Mouse (Mus musculus): ENCODE measurements around the gene Olfr742.

Olfr742 gene

DNA sequence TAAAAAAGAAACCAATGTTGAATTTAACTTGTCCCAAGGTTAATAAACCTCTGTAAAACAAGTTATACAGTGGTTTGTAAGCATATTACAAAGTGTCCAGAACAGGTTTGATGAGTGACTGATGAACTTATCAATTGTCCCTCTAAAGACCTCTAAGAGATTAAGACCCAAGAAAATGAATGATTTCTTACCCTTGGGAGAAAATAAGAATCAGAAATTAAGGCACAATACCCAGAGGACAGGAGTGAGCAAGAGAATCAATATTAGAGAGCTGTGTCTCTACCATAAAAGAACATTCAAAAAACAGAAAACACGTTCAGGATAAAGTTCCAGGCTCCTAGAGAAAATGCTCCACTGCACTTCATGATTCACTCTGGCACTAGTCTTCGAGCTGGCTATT, at the start of gene Olfr742:
Gene Olfr742 (plus strand): TSS at position 301 of the 400 bp plus-strand sequence.
- no peak for DNase-seq (ENCODE audit: low spot score)

DNA sequence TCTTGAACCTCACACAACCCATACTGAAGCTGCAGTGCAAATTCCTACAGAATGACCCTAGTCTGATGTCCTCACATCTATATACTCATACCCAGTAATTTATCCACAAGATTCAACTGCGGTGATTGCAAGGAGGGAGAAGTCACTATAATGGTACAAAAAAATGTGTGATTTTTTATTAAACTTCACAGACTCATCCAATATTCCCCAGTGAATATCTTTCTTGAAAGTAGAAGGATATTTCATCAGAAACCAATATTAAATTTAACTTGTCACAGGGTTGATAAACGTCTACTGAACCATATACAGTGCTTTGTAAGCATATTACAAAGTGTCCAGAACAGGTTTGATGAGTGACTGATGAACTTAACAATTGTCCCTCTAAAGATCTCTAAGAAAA, 31.0 kb upstream of the Olfr742 start, which contains the start of gene Olfr741:
Gene Olfr741 (plus strand): TSS at position 301 of the 400 bp plus-strand sequence.
- no peak for DNase-seq (ENCODE audit: low spot score)

DNA sequence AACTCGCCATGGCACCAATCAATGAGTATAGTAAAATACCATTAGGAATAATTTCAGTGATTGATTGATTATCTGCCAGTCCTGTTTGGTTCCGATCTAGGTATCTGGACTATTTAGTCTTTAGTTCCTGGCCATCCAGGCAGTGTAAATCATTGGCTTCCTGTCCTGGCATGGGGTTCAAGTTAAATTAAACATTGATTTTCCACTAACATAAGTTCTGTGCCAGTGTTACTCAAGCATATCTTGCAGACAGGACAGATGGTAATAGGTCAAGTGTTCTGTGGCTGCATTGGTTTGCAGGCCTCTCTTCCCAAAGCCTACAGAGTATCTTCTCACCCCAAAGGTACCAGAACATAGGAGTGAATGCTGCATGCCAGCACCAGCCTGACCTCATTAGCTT, 25.0 kb upstream of the Olfr742 start:
- no peak for DNase-seq (ENCODE audit: low spot score)

- DNase-seq (ENCODE audit: low spot score): no peak
These were observed 18.1 kb downstream of the Olfr742 start, which contains the start of gene Olfr743 for GRCm38 (mm10) chr14:50521539-50521938. Gene Olfr743, plus strand, starts transcription at chr14:50521839.

GRCm38 (mm10) chr14:50552734-50553133, 49.3 kb downstream of the Olfr742 start:
- DNase-seq (ENCODE audit: low spot score): no peak
